Mouse (Mus musculus): ENCODE data around the gene Lsamp. TPM values are rescaled to one million over a fixed set of nuclear protein-coding genes. Genes with fewer than 3 reads are reported as not detected.

Gene Lsamp
- polyA plus RNA-seq, 1 experiment from 2014 or later: 2.1 TPM

GRCm38 (mm10) chr16:40290132-40290531 is 306.0 kb downstream of the Lsamp start:
- no peak overlapping the region for H3K4me2 ChIP-seq (ENCODE audit: low read length)
- H3K4me3 ChIP-seq (ENCODE audit: control insufficient read depth in 1 of 2, insufficient read depth in 1 of 2, low read depth in 1 of 2, low read length in 2 of 2): no peak overlapping the region
- no peak overlapping the region for H3K27ac ChIP-seq (replicated peaks in 1 of 2; ENCODE audit: control insufficient read depth in 1 of 2, insufficient read depth in 1 of 2, low read depth in 2 of 2, low read length in 2 of 2)
- H3K9me3 ChIP-seq (ENCODE audit: control insufficient read depth, low read length): no peaks in the 10 kb centered on the region
- WGBS: 71% methylated on average over 4 of the region's 4 CpGs
- H3K27me3 ChIP-seq (ENCODE audit: control insufficient read depth, insufficient read depth, low read length): no peaks in the 10 kb centered on the region
- H3K4me1 ChIP-seq (ENCODE audit: control insufficient read depth in 2 of 2, insufficient read depth in 2 of 2, low read length in 2 of 2): no peaks in the 10 kb centered on the region
- H3K9ac ChIP-seq (ENCODE audit: low read length): no peak overlapping the region
- no peak for ATAC-seq (ENCODE audit: insufficient number of reproducible peaks, insufficient read depth, low FRiP score, low read depth)
- no peaks in the 10 kb centered on the region for H3K36me3 ChIP-seq (ENCODE audit: control insufficient read depth, insufficient read depth, low read length)

GRCm38 (mm10) chr16:40294296-40294882 is 310.2 kb downstream of the Lsamp start:
- WGBS: 71% methylated on average over 4 of the region's 4 CpGs
- no peak for ATAC-seq (ENCODE audit: insufficient number of reproducible peaks, insufficient read depth, low FRiP score, low read depth)
- H3K4me1 ChIP-seq (ENCODE audit: control insufficient read depth in 2 of 2, insufficient read depth in 2 of 2, low read length in 2 of 2): no peaks in the 10 kb centered on the region

GRCm38 (mm10) chr16:40295240-40295639 is 311.1 kb downstream of the Lsamp start:
- Histone ChIP-seq H3K36me3 (ENCODE audit: control insufficient read depth, insufficient read depth, low read length) (no peaks in the 10 kb centered on the region), H3K9me3 (ENCODE audit: control insufficient read depth, low read length) (no peaks in the 10 kb centered on the region), H3K9ac (ENCODE audit: low read length) (no peak overlapping the region), H3K4me1 (ENCODE audit: control insufficient read depth in 2 of 2, insufficient read depth in 2 of 2, low read length in 2 of 2) (no peaks in the 10 kb centered on the region), H3K4me3 (ENCODE audit: control insufficient read depth in 1 of 2, insufficient read depth in 1 of 2, low read depth in 1 of 2, low read length in 2 of 2) (no peak overlapping the region), H3K27ac (replicated peaks in 1 of 2; ENCODE audit: control insufficient read depth in 1 of 2, insufficient read depth in 1 of 2, low read depth in 2 of 2, low read length in 2 of 2) (no peak overlapping the region), H3K27me3 (ENCODE audit: control insufficient read depth, insufficient read depth, low read length) (no peaks in the 10 kb centered on the region), H3K4me2 (ENCODE audit: low read length) (no peak overlapping the region)
- ATAC-seq (ENCODE audit: insufficient number of reproducible peaks, insufficient read depth, low FRiP score, low read depth): no peak
- 79% methylated on average over 7 of the region's 7 CpGs for WGBS

More at GRCm38 (mm10) chr16:40294296-40294882, 310.2 kb downstream of the Lsamp start:
- Histone ChIP-seq H3K27me3 (ENCODE audit: control insufficient read depth, insufficient read depth, low read length) (no peaks in the 10 kb centered on the region), H3K9me3 (ENCODE audit: control insufficient read depth, low read length) (no peaks in the 10 kb centered on the region), H3K9ac (ENCODE audit: low read length) (no peak overlapping the region), H3K27ac (replicated peaks in 1 of 2; ENCODE audit: control insufficient read depth in 1 of 2, insufficient read depth in 1 of 2, low read depth in 2 of 2, low read length in 2 of 2) (no peak overlapping the region), H3K4me2 (ENCODE audit: low read length) (no peak overlapping the region), H3K36me3 (ENCODE audit: control insufficient read depth, insufficient read depth, low read length) (no peaks in the 10 kb centered on the region), H3K4me3 (ENCODE audit: control insufficient read depth in 1 of 2, insufficient read depth in 1 of 2, low read depth in 1 of 2, low read length in 2 of 2) (no peak overlapping the region)

- no peak overlapping the region for H3K27ac ChIP-seq (replicated peaks in 1 of 2; ENCODE audit: control insufficient read depth in 1 of 2, insufficient read depth in 1 of 2, low read depth in 2 of 2, low read length in 2 of 2)
- no peak overlapping the region for H3K4me3 ChIP-seq (ENCODE audit: control insufficient read depth in 1 of 2, insufficient read depth in 1 of 2, low read depth in 1 of 2, low read length in 2 of 2)
- WGBS: 43% methylated on average over 2 of the region's 2 CpGs
- H3K9ac ChIP-seq (ENCODE audit: low read length): no peak overlapping the region
- H3K9me3 ChIP-seq (ENCODE audit: control insufficient read depth, low read length): no peaks in the 10 kb centered on the region
- no peaks in the 10 kb centered on the region for H3K27me3 ChIP-seq (ENCODE audit: control insufficient read depth, insufficient read depth, low read length)
- no peaks in the 10 kb centered on the region for H3K36me3 ChIP-seq (ENCODE audit: control insufficient read depth, insufficient read depth, low read length)
- ATAC-seq (ENCODE audit: insufficient number of reproducible peaks, insufficient read depth, low FRiP score, low read depth): no peak
- no peak overlapping the region for H3K4me2 ChIP-seq (ENCODE audit: low read length)
- no peaks in the 10 kb centered on the region for H3K4me1 ChIP-seq (ENCODE audit: control insufficient read depth in 2 of 2, insufficient read depth in 2 of 2, low read length in 2 of 2)
Measured at GRCm38 (mm10) chr16:40307666-40308065, 323.5 kb downstream of the Lsamp start.

- no peaks in the 10 kb centered on the region for H3K36me3 ChIP-seq (ENCODE audit: control insufficient read depth, insufficient read depth, low read length)
- no peak for ATAC-seq (ENCODE audit: insufficient number of reproducible peaks, insufficient read depth, low FRiP score, low read depth)
- H3K9ac ChIP-seq (ENCODE audit: low read length): no peak overlapping the region
- no peaks in the 10 kb centered on the region for H3K27me3 ChIP-seq (ENCODE audit: control insufficient read depth, insufficient read depth, low read length)
- no peak overlapping the region for H3K27ac ChIP-seq (replicated peaks in 1 of 2; ENCODE audit: control insufficient read depth in 1 of 2, insufficient read depth in 1 of 2, low read depth in 2 of 2, low read length in 2 of 2)
- no peaks in the 10 kb centered on the region for H3K4me1 ChIP-seq (ENCODE audit: control insufficient read depth in 2 of 2, insufficient read depth in 2 of 2, low read length in 2 of 2)
- H3K9me3 ChIP-seq (ENCODE audit: control insufficient read depth, low read length): no peaks in the 10 kb centered on the region
- WGBS: 82% methylated on average over 2 of the region's 2 CpGs
- H3K4me2 ChIP-seq (ENCODE audit: low read length): no peak overlapping the region
- no peak overlapping the region for H3K4me3 ChIP-seq (ENCODE audit: control insufficient read depth in 1 of 2, insufficient read depth in 1 of 2, low read depth in 1 of 2, low read length in 2 of 2)
Measured at GRCm38 (mm10) chr16:40316199-40316598, 332.0 kb downstream of the Lsamp start.

GRCm38 (mm10) chr16:40324811-40325210 is 340.6 kb downstream of the Lsamp start:
- ATAC-seq (ENCODE audit: insufficient number of reproducible peaks, insufficient read depth, low FRiP score, low read depth): no peak
- 85% methylated on average over 3 of the region's 3 CpGs for WGBS
- no peaks in the 10 kb centered on the region for H3K9me3 ChIP-seq (ENCODE audit: control insufficient read depth, low read length)
- H3K4me3 ChIP-seq (ENCODE audit: control insufficient read depth in 1 of 2, insufficient read depth in 1 of 2, low read depth in 1 of 2, low read length in 2 of 2): no peak overlapping the region
- no peaks in the 10 kb centered on the region for H3K27me3 ChIP-seq (ENCODE audit: control insufficient read depth, insufficient read depth, low read length)
- H3K9ac ChIP-seq (ENCODE audit: low read length): no peak overlapping the region
- H3K36me3 ChIP-seq (ENCODE audit: control insufficient read depth, insufficient read depth, low read length): no peaks in the 10 kb centered on the region
- no peak overlapping the region for H3K4me2 ChIP-seq (ENCODE audit: low read length)
- no peaks in the 10 kb centered on the region for H3K4me1 ChIP-seq (ENCODE audit: control insufficient read depth in 2 of 2, insufficient read depth in 2 of 2, low read length in 2 of 2)
- no peak overlapping the region for H3K27ac ChIP-seq (replicated peaks in 1 of 2; ENCODE audit: control insufficient read depth in 1 of 2, insufficient read depth in 1 of 2, low read depth in 2 of 2, low read length in 2 of 2)

GRCm38 (mm10) chr16:40328249-40328820 is 344.2 kb downstream of the Lsamp start:
- H3K27me3 ChIP-seq (ENCODE audit: control insufficient read depth, insufficient read depth, low read length): no peaks in the 10 kb centered on the region
- no peaks in the 10 kb centered on the region for H3K9me3 ChIP-seq (ENCODE audit: control insufficient read depth, low read length)
- 69% methylated on average over 7 of the region's 7 CpGs for WGBS
- H3K36me3 ChIP-seq (ENCODE audit: control insufficient read depth, insufficient read depth, low read length): no peaks in the 10 kb centered on the region
- H3K4me2 ChIP-seq (ENCODE audit: low read length): no peak overlapping the region
- no peak overlapping the region for H3K27ac ChIP-seq (replicated peaks in 1 of 2; ENCODE audit: control insufficient read depth in 1 of 2, insufficient read depth in 1 of 2, low read depth in 2 of 2, low read length in 2 of 2)
- H3K4me3 ChIP-seq (ENCODE audit: control insufficient read depth in 1 of 2, insufficient read depth in 1 of 2, low read depth in 1 of 2, low read length in 2 of 2): no peak overlapping the region
- H3K4me1 ChIP-seq (ENCODE audit: control insufficient read depth in 2 of 2, insufficient read depth in 2 of 2, low read length in 2 of 2): no peaks in the 10 kb centered on the region
- no peak overlapping the region for H3K9ac ChIP-seq (ENCODE audit: low read length)
- no peak for ATAC-seq (ENCODE audit: insufficient number of reproducible peaks, insufficient read depth, low FRiP score, low read depth)

GRCm38 (mm10) chr16:40369677-40370076 is 385.5 kb downstream of the Lsamp start:
- ATAC-seq (ENCODE audit: insufficient number of reproducible peaks, insufficient read depth, low FRiP score, low read depth): no peak
- no peak overlapping the region for H3K4me3 ChIP-seq (ENCODE audit: control insufficient read depth in 1 of 2, insufficient read depth in 1 of 2, low read depth in 1 of 2, low read length in 2 of 2)

More at GRCm38 (mm10) chr16:40369677-40370076, 385.5 kb downstream of the Lsamp start:
- no peaks in the 10 kb centered on the region for H3K4me1 ChIP-seq (ENCODE audit: control insufficient read depth in 2 of 2, insufficient read depth in 2 of 2, low read length in 2 of 2)
- H3K27ac ChIP-seq (replicated peaks in 1 of 2; ENCODE audit: control insufficient read depth in 1 of 2, insufficient read depth in 1 of 2, low read depth in 2 of 2, low read length in 2 of 2): no peak overlapping the region
- no peaks in the 10 kb centered on the region for H3K27me3 ChIP-seq (ENCODE audit: control insufficient read depth, insufficient read depth, low read length)
- H3K9ac ChIP-seq (ENCODE audit: low read length): no peak overlapping the region
- H3K36me3 ChIP-seq (ENCODE audit: control insufficient read depth, insufficient read depth, low read length): no peaks in the 10 kb centered on the region
- H3K9me3 ChIP-seq (ENCODE audit: control insufficient read depth, low read length): no peaks in the 10 kb centered on the region
- no peak overlapping the region for H3K4me2 ChIP-seq (ENCODE audit: low read length)
- WGBS: 81% methylated on average over 5 of the region's 5 CpGs

All from heart, embryonic 14.5 days (tissue).